Mouse (Mus musculus): ENCODE results near the gene Slc6a1. TPM values are rescaled to one million over a fixed set of nuclear protein-coding genes. Genes with fewer than 3 reads are reported as not detected.

Gene Slc6a1
- polyA plus RNA-seq (2015; fragmentation: Nextera tagmentation; extraction: Ambion mirVana): 166 and 172 TPM in 2 replicates

GRCm38 (mm10) chr6:114282469-114283277 lies at the start of gene Slc6a1:
TSS of gene Slc6a1 (plus strand) at chr6:114282635.
- peak; percentile 94 for ATAC-seq
- 1% methylated on average over 39 of the region's 51 CpGs for WGBS
- Histone ChIP-seq H3K9me3 (ENCODE audit: control insufficient read depth, low read length) (no peaks in the 10 kb centered on the region), H3K27ac (ENCODE audit: low read depth, low read length) (peak within 1 kb of the TSS; percentile 84), H3K4me1 (ENCODE audit: control insufficient read depth, insufficient read depth, low read depth, low read length) (peaks cover 36% of the 10 kb centered on the region), H3K36me3 (ENCODE audit: control insufficient read depth, insufficient read depth, low read length) (no peaks in the 10 kb centered on the region), H3K4me2 (ENCODE audit: low read length) (peak within 1 kb of the TSS; percentile 56), H3K27me3 (replicated peaks; ENCODE audit: control insufficient read depth, insufficient read depth, low read length) (no peaks in the 10 kb centered on the region), H3K9ac (ENCODE audit: low read depth, low read length) (peak within 1 kb of the TSS; percentile 89), H3K4me3 (ENCODE audit: low read length) (peak within 1 kb of the TSS; percentile 75)

- Histone ChIP-seq H3K27ac (ENCODE audit: low read depth, low read length) (peak overlapping the region; percentile 46), H3K4me1 (ENCODE audit: control insufficient read depth, insufficient read depth, low read depth, low read length) (peaks cover 18% of the 10 kb centered on the region), H3K4me2 (ENCODE audit: low read length) (no peak overlapping the region), H3K9me3 (ENCODE audit: control insufficient read depth, low read length) (no peaks in the 10 kb centered on the region), H3K4me3 (ENCODE audit: low read length) (no peak overlapping the region), H3K27me3 (replicated peaks; ENCODE audit: control insufficient read depth, insufficient read depth, low read length) (0 out of 2 replicates have a peak, but pooled peaks cover 2% of the 10 kb centered on the region), H3K9ac (ENCODE audit: low read depth, low read length) (no peak overlapping the region), H3K36me3 (ENCODE audit: control insufficient read depth, insufficient read depth, low read length) (no peaks in the 10 kb centered on the region)
- 13% methylated on average over 5 of the region's 6 CpGs for WGBS
- peak; percentile 60; the same call in 1 of the 2 replicates for ATAC-seq
Measured at GRCm38 (mm10) chr6:114238892-114239644, 43.4 kb upstream of the Slc6a1 start.

GRCm38 (mm10) chr6:114245665-114246064 lies 36.8 kb upstream of the Slc6a1 start:
- Histone ChIP-seq H3K27ac (ENCODE audit: low read depth, low read length) (no peak overlapping the region), H3K4me2 (ENCODE audit: low read length) (no peak overlapping the region)
- WGBS: 56% methylated on average over 11 of the region's 11 CpGs

GRCm38 (mm10) chr6:114250311-114250710 lies 32.1 kb upstream of the Slc6a1 start:
- Histone ChIP-seq H3K4me2 (ENCODE audit: low read length) (no peak overlapping the region), H3K27me3 (replicated peaks; ENCODE audit: control insufficient read depth, insufficient read depth, low read length) (no peaks in the 10 kb centered on the region), H3K4me3 (ENCODE audit: low read length) (no peak overlapping the region), H3K4me1 (ENCODE audit: control insufficient read depth, insufficient read depth, low read depth, low read length) (peaks cover 5% of the 10 kb centered on the region; the same call in 1 of the 2 replicates), H3K9me3 (ENCODE audit: control insufficient read depth, low read length) (no peaks in the 10 kb centered on the region), H3K27ac (ENCODE audit: low read depth, low read length) (0 out of 2 replicates have a peak overlapping the region, but pooled peaks have one; percentile 37), H3K36me3 (ENCODE audit: control insufficient read depth, insufficient read depth, low read length) (no peaks in the 10 kb centered on the region), H3K9ac (ENCODE audit: low read depth, low read length) (no peak overlapping the region)
- peak; percentile 66 for ATAC-seq
- WGBS: 11% methylated on average over 5 of the region's 5 CpGs

More at GRCm38 (mm10) chr6:114245665-114246064, 36.8 kb upstream of the Slc6a1 start:
- Histone ChIP-seq H3K9me3 (ENCODE audit: control insufficient read depth, low read length) (no peaks in the 10 kb centered on the region), H3K4me1 (ENCODE audit: control insufficient read depth, insufficient read depth, low read depth, low read length) (peaks cover 5% of the 10 kb centered on the region; the same call in 1 of the 2 replicates), H3K9ac (ENCODE audit: low read depth, low read length) (no peak overlapping the region), H3K36me3 (ENCODE audit: control insufficient read depth, insufficient read depth, low read length) (no peaks in the 10 kb centered on the region), H3K27me3 (replicated peaks; ENCODE audit: control insufficient read depth, insufficient read depth, low read length) (0 out of 2 replicates have a peak, but pooled peaks cover 2% of the 10 kb centered on the region), H3K4me3 (ENCODE audit: low read length) (no peak overlapping the region)
- no peak for ATAC-seq

- 63% methylated on average over 14 of the region's 14 CpGs for WGBS
- no peak for ATAC-seq
- Histone ChIP-seq H3K27me3 (replicated peaks; ENCODE audit: control insufficient read depth, insufficient read depth, low read length) (no peaks in the 10 kb centered on the region), H3K4me1 (ENCODE audit: control insufficient read depth, insufficient read depth, low read depth, low read length) (peaks cover 26% of the 10 kb centered on the region), H3K4me3 (ENCODE audit: low read length) (no peak overlapping the region), H3K4me2 (ENCODE audit: low read length) (no peak overlapping the region), H3K9ac (ENCODE audit: low read depth, low read length) (no peak overlapping the region), H3K36me3 (ENCODE audit: control insufficient read depth, insufficient read depth, low read length) (no peaks in the 10 kb centered on the region), H3K9me3 (ENCODE audit: control insufficient read depth, low read length) (no peaks in the 10 kb centered on the region), H3K27ac (ENCODE audit: low read depth, low read length) (no peak overlapping the region)
Measured at GRCm38 (mm10) chr6:114254927-114255326, 27.5 kb upstream of the Slc6a1 start.

GRCm38 (mm10) chr6:114257762-114258361 lies 24.6 kb upstream of the Slc6a1 start:
- WGBS: 63% methylated on average over 1 of the region's 1 CpGs
- H3K4me3 ChIP-seq (ENCODE audit: low read length): no peak overlapping the region
- H3K36me3 ChIP-seq (ENCODE audit: control insufficient read depth, insufficient read depth, low read length): no peaks in the 10 kb centered on the region
- H3K9me3 ChIP-seq (ENCODE audit: control insufficient read depth, low read length): no peaks in the 10 kb centered on the region
- peak overlapping the region; percentile 2; the same call in 1 of the 2 replicates for H3K9ac ChIP-seq (ENCODE audit: low read depth, low read length)
- no peaks in the 10 kb centered on the region for H3K27me3 ChIP-seq (replicated peaks; ENCODE audit: control insufficient read depth, insufficient read depth, low read length)
- peaks cover 38% of the 10 kb centered on the region for H3K4me1 ChIP-seq (ENCODE audit: control insufficient read depth, insufficient read depth, low read depth, low read length)
- no peak overlapping the region for H3K4me2 ChIP-seq (ENCODE audit: low read length)
- peak overlapping the region; percentile 73 for H3K27ac ChIP-seq (ENCODE audit: low read depth, low read length)
- ATAC-seq: peak; percentile 68

- H3K27me3 ChIP-seq (replicated peaks; ENCODE audit: control insufficient read depth, insufficient read depth, low read length): no peaks in the 10 kb centered on the region
- peaks cover 39% of the 10 kb centered on the region for H3K4me1 ChIP-seq (ENCODE audit: control insufficient read depth, insufficient read depth, low read depth, low read length)
- no peaks in the 10 kb centered on the region for H3K36me3 ChIP-seq (ENCODE audit: control insufficient read depth, insufficient read depth, low read length)
- 21% methylated on average over 3 of the region's 3 CpGs for WGBS
- no peak overlapping the region for H3K4me2 ChIP-seq (ENCODE audit: low read length)
- no peaks in the 10 kb centered on the region for H3K9me3 ChIP-seq (ENCODE audit: control insufficient read depth, low read length)
- no peak overlapping the region for H3K4me3 ChIP-seq (ENCODE audit: low read length)
- peak; percentile 19; the same call in 1 of the 2 replicates for ATAC-seq
- H3K9ac ChIP-seq (ENCODE audit: low read depth, low read length): no peak overlapping the region
- H3K27ac ChIP-seq (ENCODE audit: low read depth, low read length): peak overlapping the region; percentile 59
Measured at GRCm38 (mm10) chr6:114258661-114259193, 23.7 kb upstream of the Slc6a1 start.

GRCm38 (mm10) chr6:114261609-114262008 lies 20.8 kb upstream of the Slc6a1 start:
- no peaks in the 10 kb centered on the region for H3K27me3 ChIP-seq (replicated peaks; ENCODE audit: control insufficient read depth, insufficient read depth, low read length)
- H3K4me1 ChIP-seq (ENCODE audit: control insufficient read depth, insufficient read depth, low read depth, low read length): peaks cover 56% of the 10 kb centered on the region
- no peak overlapping the region for H3K4me3 ChIP-seq (ENCODE audit: low read length)
- 35% methylated on average over 6 of the region's 6 CpGs for whole genome bisulfite sequencing
- peak; percentile 66 for ATAC-seq
- no peaks in the 10 kb centered on the region for H3K9me3 ChIP-seq (ENCODE audit: control insufficient read depth, low read length)
- 0 out of 2 replicates have a peak overlapping the region, but pooled peaks have one; percentile 2 for H3K9ac ChIP-seq (ENCODE audit: low read depth, low read length)
- no peaks in the 10 kb centered on the region for H3K36me3 ChIP-seq (ENCODE audit: control insufficient read depth, insufficient read depth, low read length)
- H3K27ac ChIP-seq (ENCODE audit: low read depth, low read length): no peak overlapping the region; the same call in 1 of the 2 replicates
- no peak overlapping the region for H3K4me2 ChIP-seq (ENCODE audit: low read length)
